Mouse (Mus musculus): Measurements from ENCODE around the gene Amigo3. TPM values are rescaled to one million over a fixed set of nuclear protein-coding genes. Genes with fewer than 3 reads are reported as not detected.

Amigo3 gene
- 4.0 and 4.7 TPM in 2 replicates for polyA plus RNA-seq (2012; rRNA removed; ENCODE audit: low replicate concordance)

DNA sequence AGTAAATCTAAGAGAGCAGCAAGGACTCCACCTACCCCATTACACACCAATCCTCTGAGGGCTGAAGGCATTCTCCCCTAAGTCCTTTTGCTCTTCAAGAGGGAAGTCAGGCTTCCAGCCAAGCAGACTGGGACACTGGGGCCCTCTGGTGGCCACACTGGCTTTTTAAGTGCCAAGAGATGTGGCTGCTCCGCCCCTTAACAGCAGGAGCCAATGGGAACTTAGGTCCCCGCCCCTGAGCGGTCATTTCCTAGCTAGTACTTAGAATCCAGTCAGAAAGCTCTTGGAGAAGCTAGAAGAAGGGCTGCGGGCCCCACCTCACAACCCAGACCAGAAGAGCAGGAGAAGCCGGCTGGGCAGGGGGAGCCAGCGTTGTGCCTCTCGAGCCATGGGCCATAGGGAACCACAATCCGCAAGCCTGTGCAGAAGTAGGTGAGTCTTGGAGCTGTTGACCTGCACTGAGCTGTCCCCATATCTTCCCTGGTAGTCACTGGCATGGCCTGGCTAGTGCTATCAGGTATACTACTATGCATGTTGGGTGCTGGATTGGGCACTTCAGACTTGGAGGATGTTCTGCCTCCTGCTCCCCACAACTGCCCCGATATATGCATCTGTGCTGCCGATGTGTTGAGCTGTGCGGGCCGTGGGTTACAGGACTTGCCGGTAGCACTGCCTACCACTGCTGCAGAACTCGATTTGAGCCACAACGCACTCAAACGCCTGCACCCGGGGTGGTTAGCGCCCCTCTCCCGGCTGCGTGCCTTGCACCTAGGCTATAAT, at the start of gene Amigo3:
Gene Amigo3, plus strand, starts transcription at position 275 of the 780 bp plus-strand sequence.

GRCm38 (mm10) chr9:108049016-108049455, 3.9 kb upstream of the Amigo3 start, which contains the start of gene Gmppb:
Gene Gmppb, plus strand, starts transcription at chr9:108049242.

DNA sequence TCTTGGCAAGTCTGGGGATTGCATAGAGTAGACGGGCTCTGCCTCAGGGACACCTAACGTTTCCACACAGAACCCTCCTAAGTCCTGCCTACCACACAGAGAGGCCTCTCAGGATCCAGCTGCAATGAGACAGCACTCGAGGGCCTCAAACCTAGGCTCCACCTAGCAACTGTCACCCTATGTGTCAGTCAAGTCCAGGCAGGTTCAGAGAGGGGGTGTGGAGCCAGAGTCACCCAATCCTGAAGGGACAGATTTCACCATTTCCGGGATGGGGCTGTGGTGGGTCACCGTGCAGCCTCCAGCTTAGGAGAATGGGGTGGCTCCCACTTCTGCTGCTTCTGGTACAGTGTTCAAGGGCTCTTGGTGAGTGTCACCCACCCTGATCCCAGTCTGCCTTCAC, 27.2 kb downstream of the Amigo3 start, which contains the start of gene Mst1:
Gene Mst1, plus strand, starts transcription at position 269 of the 400 bp plus-strand sequence.

DNA sequence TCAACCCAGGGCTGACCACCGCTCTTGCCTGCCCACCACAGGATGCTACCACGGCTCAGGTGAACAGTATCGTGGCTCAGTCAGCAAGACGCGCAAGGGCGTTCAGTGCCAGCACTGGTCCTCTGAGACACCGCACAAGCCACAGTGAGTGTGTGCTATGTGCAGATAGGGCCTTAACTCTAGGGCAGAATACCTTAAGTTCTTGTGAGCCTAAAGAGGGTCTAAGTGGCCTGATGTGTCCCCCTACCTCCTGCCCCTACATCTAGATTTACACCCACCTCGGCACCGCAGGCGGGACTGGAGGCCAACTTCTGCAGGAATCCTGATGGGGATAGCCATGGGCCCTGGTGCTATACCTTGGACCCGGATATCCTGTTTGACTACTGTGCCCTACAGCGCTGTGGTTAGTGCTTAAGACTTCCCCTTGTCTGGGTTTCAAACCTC, 30.1 kb downstream of the Amigo3 start, which contains the start of gene Rnf123:
Gene Rnf123, minus strand, starts transcription at position 359 of the 444 bp plus-strand sequence.

GRCm38 (mm10) chr9:108094184-108094941, 41.4 kb downstream of the Amigo3 start, which contains the start of gene Apeh:
Gene Apeh, minus strand, starts transcription at chr9:108094606.

Other genes with a start within 250 kb of the Amigo3 start
- gene Rbm6, start 179.9 kb upstream of the Amigo3 start, polyA plus RNA-seq (2012; rRNA removed; ENCODE audit: low replicate concordance), result 12.7 and 27.8 TPM in 2 replicates
- gene Mon1a, start 165.0 kb upstream of the Amigo3 start, polyA plus RNA-seq (2012; rRNA removed; ENCODE audit: low replicate concordance), result 37.2 and 51.7 TPM in 2 replicates
- gene Mst1r, start 146.3 kb upstream of the Amigo3 start, polyA plus RNA-seq (2012; rRNA removed; ENCODE audit: low replicate concordance), result 25.5 and 40.2 TPM in 2 replicates
- gene Actl11, start 124.7 kb upstream of the Amigo3 start, polyA plus RNA-seq (2012; rRNA removed; ENCODE audit: low replicate concordance), result not detected in 2 replicates
- 0.09 and 0.12 TPM in 2 replicates for gene Camkv, start 117.5 kb upstream of the Amigo3 start, polyA plus RNA-seq (2012; rRNA removed; ENCODE audit: low replicate concordance)
- gene Traip, start 103.0 kb upstream of the Amigo3 start, polyA plus RNA-seq (2012; rRNA removed; ENCODE audit: low replicate concordance), result 0.79 and 1.3 TPM in 2 replicates
- gene Uba7, start 77.7 kb upstream of the Amigo3 start, polyA plus RNA-seq (2012; rRNA removed; ENCODE audit: low replicate concordance), result 138 and 151 TPM in 2 replicates
- gene Gm20661, start 70.1 kb upstream of the Amigo3 start, polyA plus RNA-seq (2012; rRNA removed; ENCODE audit: low replicate concordance), result 0.19 and 0.40 TPM in 2 replicates
- 31.5 and 37.3 TPM in 2 replicates for gene Inka1, start 67.3 kb upstream of the Amigo3 start, polyA plus RNA-seq (2012; rRNA removed; ENCODE audit: low replicate concordance)
- 3.2 and 4.0 TPM in 2 replicates for gene Cdhr4, start 60.7 kb upstream of the Amigo3 start, polyA plus RNA-seq (2012; rRNA removed; ENCODE audit: low replicate concordance)
- 2.6 and 3.1 TPM in 2 replicates for gene Gm20662, start 56.8 kb upstream of the Amigo3 start, polyA plus RNA-seq (2012; rRNA removed; ENCODE audit: low replicate concordance)
- 98.0 and 170 TPM in 2 replicates for gene Ip6k1, start 50.7 kb upstream of the Amigo3 start, polyA plus RNA-seq (2012; rRNA removed; ENCODE audit: low replicate concordance)
- gene Gmppb, start 3.9 kb upstream of the Amigo3 start, polyA plus RNA-seq (2012; rRNA removed; ENCODE audit: low replicate concordance), result 14.5 and 16.3 TPM in 2 replicates
- 0.68 and 1.2 TPM in 2 replicates for gene Mst1, start 27.3 kb downstream of the Amigo3 start, polyA plus RNA-seq (2012; rRNA removed; ENCODE audit: low replicate concordance)
- 126 and 148 TPM in 2 replicates for gene Rnf123, start 30.2 kb downstream of the Amigo3 start, polyA plus RNA-seq (2012; rRNA removed; ENCODE audit: low replicate concordance)
- 115 and 155 TPM in 2 replicates for gene Apeh, start 41.4 kb downstream of the Amigo3 start, polyA plus RNA-seq (2012; rRNA removed; ENCODE audit: low replicate concordance)
- gene Bsn, start 137.2 kb downstream of the Amigo3 start, polyA plus RNA-seq (2012; rRNA removed; ENCODE audit: low replicate concordance), result 0.43 and 0.96 TPM in 2 replicates
- 72.6 and 76.3 TPM in 2 replicates for gene Dag1, start 210.8 kb downstream of the Amigo3 start, polyA plus RNA-seq (2012; rRNA removed; ENCODE audit: low replicate concordance)
- 14.5 and 29.8 TPM in 2 replicates for gene Nicn1, start 237.3 kb downstream of the Amigo3 start, polyA plus RNA-seq (2012; rRNA removed; ENCODE audit: low replicate concordance)
- gene Amt, start 243.7 kb downstream of the Amigo3 start, polyA plus RNA-seq (2012; rRNA removed; ENCODE audit: low replicate concordance), result 7.5 and 10.4 TPM in 2 replicates